Mouse (Mus musculus): ENCODE data around the gene Ggt6.
"Not testable (repeated sequence)": the region's sequence is repeated elsewhere in the genome, so short reads cannot be mapped to it uniquely, and the experiment has no call there.

Ggt6 gene

DNA sequence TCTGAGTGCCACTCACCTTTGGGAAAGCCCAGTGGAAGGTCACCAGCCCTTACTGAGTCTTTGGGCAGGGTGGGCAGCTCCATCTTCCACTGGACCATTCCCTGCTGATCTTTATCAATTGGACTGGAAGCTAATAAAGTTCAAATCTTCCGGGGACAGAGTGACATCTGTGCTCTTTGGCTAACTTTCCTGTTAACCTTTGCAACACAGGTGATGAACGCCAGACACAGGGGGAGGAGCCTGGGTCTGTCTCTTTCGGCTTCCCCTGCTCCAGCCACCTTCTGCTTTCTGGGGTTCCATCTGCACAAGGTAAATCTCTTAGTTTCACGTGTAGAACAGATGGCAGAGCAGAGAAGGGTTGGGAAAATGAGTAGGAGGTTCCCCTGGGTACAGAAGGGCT, 3.1 kb downstream of the Ggt6 start:
- ATAC-seq (ENCODE audit: low TSS enrichment): no peak

GRCm38 (mm10) chr11:72440597-72440964, 5.3 kb downstream of the Ggt6 start:
- ATAC-seq (ENCODE audit: low TSS enrichment): not testable (repeated sequence)

DNA sequence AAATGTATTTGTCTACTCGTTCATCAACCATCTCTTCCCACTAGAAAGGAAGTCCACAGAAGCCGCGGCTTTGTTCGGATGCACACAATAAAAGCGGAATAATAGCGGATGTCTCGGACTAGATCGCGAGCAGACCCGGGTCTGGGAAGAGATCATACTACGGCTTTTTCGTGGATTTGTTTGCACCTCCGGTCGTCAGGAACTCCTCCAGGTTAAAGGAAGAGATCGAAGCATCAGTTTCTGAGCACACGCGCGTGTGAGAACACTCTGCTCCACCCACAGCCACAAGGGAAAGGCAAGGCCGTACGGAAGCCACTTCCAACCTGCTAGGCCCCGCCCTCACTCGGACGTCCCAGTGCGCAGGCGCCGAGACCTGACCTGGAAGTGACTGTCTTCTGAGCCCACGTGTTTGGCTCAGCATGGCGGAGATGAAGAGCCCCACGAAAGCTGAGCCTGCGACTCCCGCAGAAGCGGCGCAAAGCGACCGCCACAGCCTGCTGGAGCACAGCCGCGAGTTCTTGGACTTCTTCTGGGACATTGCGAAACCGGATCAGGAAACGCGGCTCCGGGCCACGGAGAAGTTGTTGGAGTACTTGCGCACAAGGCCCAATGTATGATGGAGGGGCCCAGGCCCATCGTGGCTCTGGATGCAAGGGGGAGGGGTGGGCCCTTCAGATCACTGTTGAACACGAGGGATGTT, 5.8 kb downstream of the Ggt6 start, which contains the start of gene Mybbp1a:
Gene Mybbp1a (plus strand): TSS at position 391 of the 700 bp plus-strand sequence.
- peak; percentile 95 for ATAC-seq (ENCODE audit: low TSS enrichment)

GRCm38 (mm10) chr11:72446311-72447105, 11.2 kb downstream of the Ggt6 start:
- no peak for ATAC-seq (ENCODE audit: low TSS enrichment)

DNA sequence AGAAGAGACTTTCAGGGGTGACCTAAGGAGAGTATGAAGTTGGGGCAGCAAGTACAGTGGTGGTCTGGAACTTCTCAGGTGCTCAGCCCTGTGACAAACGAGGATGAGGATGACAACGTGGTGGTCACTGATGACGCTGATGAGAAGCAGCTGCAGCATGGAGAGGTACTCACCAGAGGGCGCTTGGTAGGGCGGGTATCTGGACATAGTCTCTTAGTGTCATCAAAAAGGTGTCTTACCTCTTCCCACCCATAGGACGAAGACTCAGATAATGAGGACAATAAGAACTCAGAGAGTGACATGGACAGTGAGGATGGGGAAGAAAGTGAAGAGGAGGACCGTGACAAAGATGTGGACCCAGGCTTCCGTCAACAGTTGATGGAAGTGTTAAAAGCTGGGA, 12.1 kb downstream of the Ggt6 start:
- no peak for ATAC-seq (ENCODE audit: low TSS enrichment)

DNA sequence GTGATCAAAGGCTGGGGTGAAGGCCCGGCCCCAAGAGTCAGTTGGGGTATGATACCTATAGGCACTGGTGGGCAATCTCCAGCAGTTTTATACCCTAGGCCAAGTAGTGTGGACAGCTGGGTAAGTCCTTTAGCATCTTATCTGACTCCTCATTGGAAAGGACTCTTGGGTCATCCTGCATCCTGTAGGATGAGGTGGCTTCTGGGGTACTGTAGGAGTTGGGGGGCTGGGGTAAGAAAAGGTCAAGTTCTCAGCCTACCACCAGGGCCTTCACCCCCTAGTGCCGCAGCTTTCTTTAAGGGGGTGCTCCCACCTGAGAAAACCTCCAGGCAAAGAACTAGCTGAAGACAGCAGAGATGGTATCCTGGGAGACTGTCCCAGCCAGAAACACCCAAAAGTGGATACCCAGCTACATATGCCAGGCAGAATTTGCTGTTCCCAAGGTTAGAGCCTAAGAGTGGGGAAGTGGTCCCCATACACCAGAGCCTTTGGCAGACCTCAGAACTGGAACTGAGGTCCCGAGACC, 16.9 kb downstream of the Ggt6 start:
- no peak for ATAC-seq (ENCODE audit: low TSS enrichment)

- ATAC-seq (ENCODE audit: low TSS enrichment): no peak
These were observed 18.0 kb downstream of the Ggt6 start for GRCm38 (mm10) chr11:72453105-72453953.

DNA sequence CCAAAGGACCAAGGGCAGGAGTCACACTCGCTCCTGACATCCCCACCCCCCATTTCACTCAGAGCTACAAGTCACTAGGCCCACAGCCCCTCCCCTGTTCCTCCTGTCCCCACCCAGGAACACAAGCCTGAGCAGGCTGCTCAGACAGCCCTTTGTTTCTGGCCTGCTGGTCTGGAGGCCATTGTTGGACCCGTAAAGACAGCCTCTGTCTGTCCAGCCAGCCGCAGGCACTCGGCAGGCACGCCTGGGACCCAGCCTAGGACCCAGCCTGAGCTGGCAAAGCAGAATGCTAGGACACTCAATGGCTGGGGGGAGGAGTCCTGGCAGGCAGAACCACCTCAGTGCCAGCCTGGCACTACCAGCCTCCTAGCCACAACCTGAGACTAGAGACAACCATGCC, 20.4 kb downstream of the Ggt6 start:
- peak; percentile 45 for ATAC-seq (ENCODE audit: low TSS enrichment)

GRCm38 (mm10) chr11:72457995-72458496, 22.7 kb downstream of the Ggt6 start:
- no peak for ATAC-seq (ENCODE audit: low TSS enrichment)

DNA sequence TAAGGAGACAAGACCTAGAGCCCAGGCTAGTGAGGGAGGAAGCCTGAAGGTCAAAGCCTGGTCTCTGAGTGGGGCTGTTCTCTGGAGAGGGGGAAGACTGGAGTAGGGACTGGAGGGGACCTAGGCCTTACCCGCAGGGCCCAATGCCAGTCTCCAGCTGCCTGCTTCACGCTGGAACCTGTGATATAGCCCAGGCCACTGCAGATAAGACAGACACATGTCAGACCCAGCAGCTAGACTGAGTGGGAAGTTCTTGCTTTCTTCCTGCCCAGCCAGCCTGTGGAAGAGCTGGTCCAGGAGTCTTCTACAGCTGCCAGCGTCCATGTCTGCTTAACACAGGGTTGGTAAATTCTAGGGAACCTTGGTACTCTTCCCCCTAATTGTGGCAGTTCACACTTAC, 23.2 kb downstream of the Ggt6 start:
- ATAC-seq (ENCODE audit: low TSS enrichment): no peak

GRCm38 (mm10) chr11:72461500-72461981, 26.2 kb downstream of the Ggt6 start:
- no peak for ATAC-seq (ENCODE audit: low TSS enrichment)

- ATAC-seq (ENCODE audit: low TSS enrichment): no peak
These were observed 29.5 kb downstream of the Ggt6 start for GRCm38 (mm10) chr11:72464821-72465220.

DNA sequence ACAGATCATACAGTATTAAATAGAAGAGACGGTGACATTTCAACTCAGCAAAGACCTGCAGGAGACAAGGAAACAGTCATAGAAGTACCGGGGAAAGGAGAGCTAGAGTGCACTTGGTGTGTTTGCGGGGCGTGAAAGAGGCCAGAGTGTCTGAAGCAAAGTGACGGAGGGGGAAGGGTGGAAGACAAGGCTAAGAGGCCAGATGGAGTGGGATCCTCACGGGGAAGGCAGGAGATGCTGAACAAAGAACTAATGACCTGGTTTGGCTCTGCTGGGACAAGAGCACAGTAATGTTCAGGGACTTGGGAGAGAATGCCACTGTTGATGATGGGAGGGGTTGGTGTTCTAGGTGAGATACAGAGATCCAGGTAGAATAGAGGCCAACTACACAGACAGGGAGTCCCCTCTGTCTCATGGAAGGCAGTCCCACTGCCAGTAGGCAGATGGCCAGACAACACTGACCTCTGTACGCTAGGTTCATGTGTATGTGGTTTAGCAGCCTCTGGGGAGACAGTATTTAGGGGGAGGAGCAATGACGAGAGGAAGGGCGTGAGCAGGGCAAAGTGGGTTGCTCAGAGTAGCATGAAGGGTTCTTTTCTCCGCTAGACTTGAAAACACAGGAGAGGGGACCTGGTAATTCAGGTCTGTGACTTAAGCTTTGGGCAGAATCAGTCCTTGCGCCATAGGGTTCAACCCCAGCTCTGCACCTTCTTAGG, 30.8 kb downstream of the Ggt6 start:
- no peak for ATAC-seq (ENCODE audit: low TSS enrichment)

DNA sequence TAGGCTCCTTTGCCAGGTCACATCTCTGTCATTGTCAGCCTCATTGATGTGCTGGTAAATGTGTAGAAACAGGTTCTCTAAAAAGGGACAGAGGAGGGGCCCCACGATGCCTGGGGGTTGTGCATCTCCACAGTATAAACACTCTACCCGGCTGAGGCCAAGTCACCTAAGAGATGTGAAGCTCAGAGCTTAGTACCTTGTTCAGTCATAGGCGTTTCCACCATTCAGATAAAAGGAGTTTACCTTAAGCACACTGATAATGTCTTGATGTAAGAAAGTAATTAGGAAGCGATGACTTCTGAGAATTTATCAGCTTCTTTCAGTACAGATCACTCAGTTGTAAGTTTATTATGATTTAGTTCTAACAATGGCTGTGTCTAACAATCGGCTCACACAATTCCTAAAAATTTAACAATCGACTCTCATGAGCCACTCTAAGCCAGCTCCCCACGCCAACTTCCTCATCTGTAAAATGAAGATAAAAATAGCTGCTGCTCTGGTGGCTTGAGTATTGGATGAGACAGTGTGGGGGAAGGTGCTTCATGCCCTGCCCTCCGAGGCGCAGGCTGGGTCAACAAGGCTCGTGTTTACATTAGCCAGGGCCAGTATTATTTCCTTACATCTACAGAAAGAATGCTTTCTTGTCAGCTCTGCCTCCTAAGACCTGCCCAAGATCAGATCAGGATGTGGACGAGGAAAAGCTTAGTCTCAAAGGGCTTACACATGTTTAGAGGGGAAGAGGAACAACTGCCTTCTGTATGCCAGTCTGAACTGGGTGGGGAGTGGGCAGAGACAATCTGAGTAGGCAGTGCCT, 31.6 kb downstream of the Ggt6 start:
- 0 out of 2 replicates have a peak, but pooled peaks have one; percentile 24 for ATAC-seq (ENCODE audit: low TSS enrichment)

- ATAC-seq (ENCODE audit: low TSS enrichment): no peak
These were observed 33.2 kb downstream of the Ggt6 start for GRCm38 (mm10) chr11:72468525-72468924.

DNA sequence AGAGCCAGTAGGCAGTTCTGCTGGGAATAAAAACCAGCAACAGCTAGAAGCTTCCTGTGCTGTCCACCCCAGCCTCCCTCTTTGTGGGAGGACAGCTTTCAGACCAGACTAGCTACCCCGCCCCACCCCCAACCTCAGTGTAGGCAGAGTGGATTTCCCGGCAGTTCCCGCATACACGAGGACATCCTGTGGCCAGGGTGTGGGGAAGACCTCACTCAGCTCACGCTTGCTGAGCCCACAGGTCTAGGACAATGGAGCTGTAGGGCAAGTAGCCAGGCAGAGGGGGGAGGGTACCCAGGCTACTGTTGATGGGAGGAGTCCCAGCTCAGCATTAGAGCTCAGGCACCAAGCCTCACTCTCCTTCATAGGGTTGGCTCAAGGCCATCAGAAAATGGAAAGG, 33.9 kb downstream of the Ggt6 start:
- peak; percentile 19; the same call in 1 of the 2 replicates for ATAC-seq (ENCODE audit: low TSS enrichment)

DNA sequence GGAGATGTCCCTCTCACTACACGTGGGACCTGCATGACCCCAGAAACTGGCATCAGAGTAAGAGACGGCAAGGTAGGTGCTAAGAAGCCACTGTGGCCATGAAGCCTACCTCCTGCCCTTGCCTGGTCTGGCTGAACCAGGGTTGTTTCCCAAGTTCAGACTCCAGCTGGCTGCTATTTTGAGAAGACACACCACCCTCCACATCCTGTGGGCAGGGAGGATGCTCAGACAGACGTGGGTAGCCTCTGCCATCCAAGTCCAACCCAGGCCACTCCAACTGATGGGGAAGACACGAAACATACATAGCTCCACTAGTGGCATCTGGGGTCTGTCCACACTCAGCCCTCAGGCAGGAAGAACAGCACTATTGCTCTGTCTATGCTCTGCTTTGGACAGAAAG, 34.7 kb downstream of the Ggt6 start:
- ATAC-seq (ENCODE audit: low TSS enrichment): peak; percentile 35; the same call in 1 of the 2 replicates

GRCm38 (mm10) chr11:72471381-72471780, 36.1 kb downstream of the Ggt6 start:
- ATAC-seq (ENCODE audit: low TSS enrichment): no peak

GRCm38 (mm10) chr11:72473540-72473939, 38.2 kb downstream of the Ggt6 start:
- no peak for ATAC-seq (ENCODE audit: low TSS enrichment)

DNA sequence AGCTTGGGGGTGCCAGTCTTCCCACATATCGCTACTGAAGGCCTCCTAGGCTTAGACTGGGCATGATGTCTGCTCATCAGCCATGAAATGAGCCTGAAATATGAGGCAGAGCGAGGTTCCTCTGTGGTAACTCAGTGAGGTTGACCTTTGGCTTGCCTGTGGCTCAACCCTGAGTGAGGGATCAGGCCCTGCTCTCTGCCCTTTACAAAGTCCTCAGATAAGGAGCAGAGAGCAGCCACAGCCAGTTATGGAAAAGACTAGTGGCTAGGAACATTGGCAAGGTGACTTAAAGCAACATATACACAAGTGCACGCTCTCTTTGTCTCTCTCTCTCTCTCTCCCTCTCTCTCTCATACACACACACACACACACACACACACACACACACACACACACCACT, 39.6 kb downstream of the Ggt6 start:
- ATAC-seq (ENCODE audit: low TSS enrichment): no peak
